Mouse (Mus musculus): Measurements from ENCODE around the gene Spn.
"Not testable (repeated sequence)": the region's sequence is repeated elsewhere in the genome, so short reads cannot be mapped to it uniquely, and the experiment has no call there.

Gene Spn

GRCm38 (mm10) chr7:127110239-127111007, 27.2 kb downstream of the Spn start:
- DNase-seq (ENCODE audit: extremely low read depth, low read depth): no peak

- no peak for DNase-seq (ENCODE audit: extremely low read depth, low read depth)
These were observed 32.1 kb downstream of the Spn start for GRCm38 (mm10) chr7:127105551-127105950.

- peak; percentile 75 for DNase-seq (ENCODE audit: extremely low read depth, low read depth)
These were observed 32.9 kb downstream of the Spn start for GRCm38 (mm10) chr7:127104560-127105332.

- DNase-seq (ENCODE audit: extremely low read depth, low read depth): no peak
These were observed 33.7 kb downstream of the Spn start for GRCm38 (mm10) chr7:127103960-127104359.

GRCm38 (mm10) chr7:127102148-127102547, 35.5 kb downstream of the Spn start:
- DNase-seq (ENCODE audit: extremely low read depth, low read depth): no peak

- DNase-seq (ENCODE audit: extremely low read depth, low read depth): no peak
These were observed 36.1 kb downstream of the Spn start for GRCm38 (mm10) chr7:127101451-127102016.

GRCm38 (mm10) chr7:127099528-127099927, 38.1 kb downstream of the Spn start:
- DNase-seq (ENCODE audit: extremely low read depth, low read depth): no peak

GRCm38 (mm10) chr7:127098950-127099349, 38.7 kb downstream of the Spn start:
- DNase-seq (ENCODE audit: extremely low read depth, low read depth): no peak

GRCm38 (mm10) chr7:127098521-127098920, 39.1 kb downstream of the Spn start:
- DNase-seq (ENCODE audit: extremely low read depth, low read depth): no peak

- no peak for DNase-seq (ENCODE audit: extremely low read depth, low read depth)
These were observed 41.2 kb downstream of the Spn start for GRCm38 (mm10) chr7:127096456-127096855.

- no peak for DNase-seq (ENCODE audit: extremely low read depth, low read depth)
These were observed 43.7 kb downstream of the Spn start for GRCm38 (mm10) chr7:127093914-127094313.

- peak; percentile 99 for DNase-seq (ENCODE audit: extremely low read depth, low read depth)
These were observed 46.3 kb downstream of the Spn start, which contains the start of gene AI467606 for GRCm38 (mm10) chr7:127091114-127091896. Gene AI467606 (plus strand): TSS chr7:127091359.

- no peak for DNase-seq (ENCODE audit: extremely low read depth, low read depth)
These were observed 47.2 kb downstream of the Spn start for GRCm38 (mm10) chr7:127090154-127091113.

- DNase-seq (ENCODE audit: extremely low read depth, low read depth): no peak
These were observed 48.5 kb downstream of the Spn start for GRCm38 (mm10) chr7:127088901-127089845.

GRCm38 (mm10) chr7:127088083-127088482, 49.5 kb downstream of the Spn start:
- DNase-seq (ENCODE audit: extremely low read depth, low read depth): no peak

GRCm38 (mm10) chr7:127087278-127088010, 50.2 kb downstream of the Spn start, which contains the start of gene Zg16:
Gene Zg16 (minus strand): TSS chr7:127087328.
- not testable (repeated sequence) for DNase-seq (ENCODE audit: extremely low read depth, low read depth)

- DNase-seq (ENCODE audit: extremely low read depth, low read depth): not testable (repeated sequence)
These were observed 51.9 kb downstream of the Spn start for GRCm38 (mm10) chr7:127085751-127086150.

- DNase-seq (ENCODE audit: extremely low read depth, low read depth): no peak
These were observed 52.8 kb downstream of the Spn start for GRCm38 (mm10) chr7:127084794-127085193.
